Mouse (Mus musculus): ENCODE data around the gene Mefv.
"Not testable (repeated sequence)": the region's sequence is repeated elsewhere in the genome, so short reads cannot be mapped to it uniquely, and the experiment has no call there.

Mefv gene

DNA sequence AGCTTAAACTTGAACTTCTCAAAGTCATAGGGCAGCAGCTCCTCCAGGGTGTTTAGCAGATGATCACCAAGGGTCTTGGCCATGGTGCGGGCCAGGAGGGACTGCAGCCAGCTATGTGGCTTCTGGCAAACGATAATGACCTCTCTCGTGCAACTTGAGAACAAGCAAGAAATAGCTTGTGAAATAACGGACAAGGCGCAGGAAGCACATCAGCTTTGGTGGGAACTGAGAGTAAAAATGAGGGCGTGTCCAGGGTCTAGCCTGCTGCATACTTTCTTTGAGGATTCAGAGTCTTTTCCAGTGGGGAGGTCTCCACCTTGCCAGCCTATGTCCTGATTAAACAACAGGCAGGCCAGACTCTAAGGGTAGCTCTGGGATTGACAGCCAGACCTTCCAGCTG, at the start of gene Mefv:
Mefv (minus strand) TSS at position 118 of the 400 bp plus-strand sequence.
- DNase-seq (ENCODE audit: extremely low spot score, low spot score) = no peak

DNA sequence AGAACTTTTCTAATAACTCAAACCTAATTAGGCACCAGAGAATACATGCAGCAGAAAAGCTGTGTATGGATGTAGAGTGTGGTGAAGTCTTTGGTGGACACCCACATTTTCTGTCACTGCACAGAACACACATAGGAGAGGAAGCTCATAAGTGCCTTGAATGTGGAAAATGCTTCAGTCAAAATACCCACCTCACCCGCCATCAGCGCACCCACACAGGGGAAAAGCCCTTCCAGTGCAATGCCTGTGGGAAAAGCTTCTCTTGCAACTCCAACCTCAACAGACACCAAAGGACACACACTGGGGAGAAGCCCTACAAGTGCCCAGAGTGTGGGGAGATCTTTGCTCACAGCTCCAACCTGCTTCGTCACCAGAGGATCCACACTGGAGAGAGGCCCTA, 31.1 kb upstream of the Mefv start:
- DNase-seq (ENCODE audit: extremely low spot score, low spot score) = no peak

DNA sequence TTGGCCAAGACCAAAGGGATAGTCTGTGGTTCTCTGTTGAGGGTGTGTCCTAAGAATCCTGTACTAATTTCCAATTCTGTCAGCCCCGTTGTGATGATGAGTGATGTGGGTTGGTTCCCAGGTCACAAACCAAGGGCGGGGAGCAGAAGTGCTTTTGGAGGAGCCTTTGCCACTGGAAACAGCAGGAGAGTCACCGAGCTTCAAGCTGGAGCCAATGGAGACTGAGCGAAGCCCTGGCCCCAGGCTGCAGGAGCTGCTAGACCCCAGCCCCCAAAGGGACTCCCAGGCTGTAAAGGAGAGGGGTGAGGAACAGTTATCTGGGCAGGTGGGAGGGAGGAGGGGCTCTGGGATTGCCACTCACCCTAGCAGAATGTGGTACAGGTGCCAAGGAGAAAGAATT, 27.8 kb upstream of the Mefv start:
- no peak for DNase-seq (ENCODE audit: extremely low spot score, low spot score)

DNA sequence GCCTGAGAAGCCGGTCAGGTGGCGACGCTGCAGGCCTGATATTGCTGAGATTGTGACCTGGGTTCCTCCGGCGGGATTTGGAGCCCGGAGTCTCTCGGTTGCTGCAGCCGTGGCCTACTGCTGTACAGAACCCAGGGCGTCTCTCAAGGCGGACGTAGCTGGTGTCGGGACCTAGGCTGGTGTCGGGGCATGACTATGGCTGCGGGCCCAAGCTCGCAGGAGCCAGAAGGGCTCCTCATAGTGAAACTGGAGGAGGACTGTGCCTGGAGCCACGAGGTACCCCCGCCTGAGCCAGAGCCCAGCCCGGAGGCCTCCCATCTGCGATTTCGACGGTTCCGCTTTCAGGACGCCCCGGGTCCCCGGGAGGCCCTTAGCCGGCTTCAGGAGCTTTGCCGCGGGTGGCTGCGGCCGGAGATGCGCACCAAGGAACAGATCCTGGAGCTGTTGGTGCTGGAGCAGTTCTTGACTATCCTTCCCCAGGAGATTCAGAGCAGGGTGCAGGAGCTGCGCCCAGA, 26.3 kb upstream of the Mefv start:
- DNase-seq (ENCODE audit: extremely low spot score, low spot score) = no peak

DNA sequence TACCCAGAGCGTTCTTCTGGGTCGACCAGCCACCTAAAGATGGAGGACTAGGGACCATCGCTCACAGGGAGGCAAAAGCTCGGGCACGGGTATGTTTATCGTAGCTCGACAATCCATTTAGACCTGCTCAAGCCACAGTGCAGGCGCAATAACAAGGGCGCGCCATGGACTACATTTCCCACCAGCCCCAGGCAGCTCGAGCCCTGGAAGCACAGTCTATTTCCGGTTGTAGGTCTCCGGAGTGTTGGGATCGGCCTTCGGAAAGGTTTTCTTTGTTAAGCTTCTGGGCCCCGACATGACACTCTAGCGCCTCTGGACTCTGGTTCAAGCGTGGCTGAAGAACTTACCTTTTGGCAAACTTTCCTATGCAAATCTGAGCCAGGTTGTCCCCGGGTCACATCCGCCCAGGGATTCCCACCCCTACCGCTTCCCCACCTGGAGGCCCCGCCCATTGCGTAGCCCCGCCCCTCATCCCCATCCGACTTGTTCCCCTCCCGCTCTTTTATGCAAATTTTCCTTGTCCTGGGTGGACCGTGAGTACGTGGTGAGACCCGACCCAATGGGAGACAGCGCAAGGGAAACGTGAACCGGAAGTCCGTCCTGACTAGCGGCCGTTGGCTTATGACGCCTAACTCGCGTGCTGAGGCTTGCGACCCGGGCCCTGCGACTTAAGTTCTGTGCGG, 25.7 kb upstream of the Mefv start, which contains the start of gene Zfp263:
Zfp263 (plus strand) TSS at position 591 of the 683 bp plus-strand sequence.
- peak; percentile 96 for DNase-seq (ENCODE audit: extremely low spot score, low spot score)

DNA sequence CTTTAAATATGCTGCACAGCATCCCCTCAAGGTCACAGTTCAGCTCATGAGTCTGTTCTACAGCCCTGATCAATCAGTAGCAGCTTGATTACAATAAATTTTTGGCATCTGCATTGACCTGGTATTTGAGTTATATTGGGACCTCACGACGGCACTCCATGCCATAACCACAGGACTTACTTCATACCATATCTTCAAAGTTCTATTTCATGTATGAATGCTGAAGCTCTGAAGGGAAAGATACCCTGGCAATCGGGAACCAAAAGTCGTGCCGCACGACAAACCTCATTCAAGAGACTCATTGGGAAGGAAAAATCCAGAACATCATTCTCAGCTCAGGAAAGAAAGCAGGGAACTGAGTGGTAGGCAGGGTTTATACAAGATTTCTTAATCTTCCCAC, 24.6 kb upstream of the Mefv start:
- DNase-seq (ENCODE audit: extremely low spot score, low spot score) = no peak

DNA sequence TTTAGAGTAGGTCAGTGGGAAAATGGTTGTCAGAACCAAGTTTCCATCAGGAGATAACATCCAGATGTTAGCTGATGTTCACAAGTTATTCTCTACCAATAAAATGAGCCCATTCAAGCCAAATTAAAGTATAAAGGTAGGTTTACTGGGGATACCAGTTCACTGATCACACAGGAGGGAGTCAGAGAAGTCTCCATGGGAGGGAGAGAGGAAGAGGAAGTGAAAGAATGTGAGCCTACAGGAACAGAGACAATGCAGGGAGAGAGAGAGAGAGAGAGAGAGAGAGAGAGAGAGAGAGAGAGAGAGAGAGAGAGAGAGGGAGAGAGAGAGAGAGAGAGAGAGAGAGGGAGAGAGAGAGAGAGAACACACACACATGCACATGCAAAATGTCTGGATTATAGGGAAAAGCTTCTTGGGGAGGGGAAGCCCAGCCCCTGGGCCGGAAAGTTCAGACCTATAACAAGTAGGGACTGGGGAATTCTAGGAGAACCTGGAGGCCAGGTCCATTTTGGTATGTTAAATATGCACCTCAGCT, 15.4 kb upstream of the Mefv start:
- DNase-seq (ENCODE audit: extremely low spot score, low spot score) = no peak

DNA sequence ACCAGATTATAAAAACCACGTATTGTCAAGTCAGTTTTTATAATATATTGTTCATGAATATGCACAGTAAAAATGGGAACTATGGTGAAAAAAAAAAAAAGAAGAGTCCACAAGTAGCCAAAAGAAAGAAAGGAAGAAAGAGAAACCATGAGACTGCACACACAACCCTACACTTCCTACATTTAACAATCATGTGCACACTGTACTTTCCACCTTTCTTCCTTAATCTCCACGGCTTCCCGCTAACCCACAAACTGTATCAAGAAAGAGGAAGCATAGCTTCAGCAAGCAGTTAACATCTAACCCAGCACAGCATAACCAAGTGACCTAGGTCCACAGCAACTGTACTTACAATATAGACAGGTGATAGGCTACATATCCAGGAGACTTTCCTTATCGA, 14.7 kb upstream of the Mefv start:
- DNase-seq (ENCODE audit: extremely low spot score, low spot score) = no peak

DNA sequence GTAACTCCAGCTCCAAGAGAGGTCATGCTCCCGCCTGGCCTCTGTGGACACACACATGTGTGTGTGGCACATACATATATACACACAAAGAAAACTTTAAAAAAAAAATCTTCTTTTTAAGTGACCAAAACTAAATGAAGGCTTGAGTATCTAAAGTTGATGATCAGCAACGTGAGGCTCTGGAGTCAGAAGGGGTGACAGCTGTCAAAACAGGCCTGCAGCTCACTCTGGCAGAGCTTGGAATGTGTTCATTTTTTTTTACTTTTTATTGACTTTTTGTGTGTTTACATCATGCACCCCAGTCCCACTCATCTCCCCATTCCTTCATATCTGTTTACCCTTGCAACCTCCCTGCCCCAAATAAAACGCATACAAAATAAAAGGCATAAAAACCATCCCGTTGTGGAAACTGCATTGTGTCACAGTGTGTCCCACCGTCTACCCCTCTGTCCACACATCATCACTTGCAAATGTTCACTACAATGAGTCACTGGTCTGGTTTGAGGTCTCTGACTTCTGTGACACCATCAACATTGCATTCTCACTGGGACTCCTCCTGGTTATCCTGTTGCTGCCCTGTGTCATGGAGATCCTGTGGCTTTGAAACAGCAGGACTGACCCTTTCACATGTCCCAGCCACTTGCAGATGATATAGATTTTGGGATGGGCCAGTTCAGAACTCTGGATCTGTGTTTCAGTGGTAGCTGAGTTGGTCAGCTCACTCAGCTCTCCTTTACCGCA, 10.3 kb upstream of the Mefv start:
- DNase-seq (ENCODE audit: extremely low spot score, low spot score) = no peak

DNA sequence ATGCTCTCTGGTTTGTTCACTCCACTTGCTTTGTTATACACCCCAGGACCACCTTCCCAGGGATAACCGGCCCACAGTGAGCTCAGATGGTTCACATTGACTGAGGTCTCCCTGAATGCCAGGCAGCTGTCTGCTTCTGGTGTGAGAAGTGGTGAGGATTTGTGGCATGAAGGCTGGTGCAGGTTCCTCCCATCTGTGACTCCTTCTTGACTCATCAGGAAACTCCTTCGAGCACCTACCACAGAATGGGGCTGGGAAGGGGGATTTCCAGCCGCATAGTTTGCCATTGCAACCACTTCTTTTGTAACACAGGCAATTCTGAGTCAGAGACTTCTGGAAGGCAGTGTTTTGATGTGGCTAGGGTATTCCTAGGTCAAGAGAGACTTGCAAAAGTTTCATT, 5.3 kb upstream of the Mefv start:
- no peak for DNase-seq (ENCODE audit: extremely low spot score, low spot score)

DNA sequence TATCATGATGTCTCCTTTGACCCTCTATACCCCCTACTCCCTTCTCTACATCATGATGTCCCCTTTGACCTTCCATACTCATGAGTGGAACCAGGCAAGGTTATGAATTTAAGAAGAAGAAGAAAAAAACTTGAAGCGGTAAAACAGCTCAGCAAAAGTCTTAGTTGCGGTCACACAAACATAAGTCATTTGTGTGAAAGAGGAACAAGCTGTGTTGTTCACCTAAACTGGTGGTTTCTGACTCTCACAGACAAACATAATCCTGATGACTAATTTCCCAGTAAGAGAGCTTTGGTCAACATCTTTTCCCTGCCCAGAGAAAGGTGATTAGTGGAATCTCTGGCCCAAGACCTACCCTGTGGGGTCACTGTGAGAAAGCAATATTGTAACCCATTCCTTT, 3.2 kb downstream of the Mefv start:
- DNase-seq (ENCODE audit: extremely low spot score, low spot score) = no peak

DNA sequence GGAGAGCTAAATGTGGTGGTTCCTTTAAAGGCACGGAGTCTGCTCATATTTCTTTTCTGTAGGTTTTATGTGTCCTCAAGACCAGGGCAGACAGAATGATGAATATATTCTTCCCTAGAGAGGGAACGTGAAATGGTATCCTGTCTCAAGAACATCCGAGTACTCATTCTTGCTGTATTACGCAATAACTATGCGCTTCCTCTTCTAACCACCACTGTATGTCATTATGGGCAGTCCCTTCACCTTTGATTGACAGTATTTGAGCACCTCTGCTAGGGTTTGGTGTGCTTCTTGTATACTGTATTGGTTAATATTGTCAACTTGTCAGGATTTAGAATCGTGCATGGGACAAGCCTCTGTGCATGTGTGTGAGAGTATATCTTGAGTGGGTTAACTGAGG, 11.2 kb downstream of the Mefv start:
- DNase-seq (ENCODE audit: extremely low spot score, low spot score) = no peak

DNA sequence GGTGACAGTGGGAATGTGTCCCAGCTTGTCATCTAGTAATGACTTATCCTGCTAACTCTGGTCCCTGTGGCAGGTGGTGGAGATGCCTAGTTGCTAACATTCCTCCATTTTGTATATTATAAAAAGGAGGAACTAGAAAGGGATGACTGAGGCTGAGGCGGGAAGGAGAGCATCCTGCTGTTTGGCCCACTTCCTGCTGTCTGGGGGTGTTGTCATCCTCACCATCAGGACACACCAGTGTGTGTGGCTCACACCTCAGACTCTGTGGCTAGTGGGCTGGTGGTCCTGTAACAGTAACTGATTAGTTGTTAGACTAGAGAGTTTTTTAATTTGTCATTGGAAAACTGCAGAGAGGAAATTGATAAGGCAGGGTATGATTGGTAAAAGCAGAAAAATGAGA, 17.0 kb downstream of the Mefv start:
- no peak for DNase-seq (ENCODE audit: extremely low spot score, low spot score)

DNA sequence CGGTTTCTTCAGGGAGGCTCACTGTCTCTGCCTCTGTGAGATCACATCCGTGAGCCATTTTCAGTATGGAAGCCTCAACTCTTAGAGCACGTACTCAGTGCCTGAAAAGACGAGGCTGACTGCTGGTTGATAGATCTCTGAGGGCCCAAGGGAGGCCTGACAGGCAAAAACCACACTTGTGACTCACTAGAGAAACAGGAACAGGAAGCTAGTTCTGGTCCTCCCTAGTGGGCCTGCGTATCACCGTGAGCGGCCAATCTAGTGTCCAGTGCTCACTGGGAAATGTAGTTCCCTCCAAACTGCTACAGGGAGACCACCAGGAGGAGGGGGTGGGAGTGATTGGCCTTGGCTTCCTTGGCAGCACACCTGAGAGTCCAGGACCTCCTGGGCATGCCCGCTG, 18.6 kb downstream of the Mefv start:
- no peak for DNase-seq (ENCODE audit: extremely low spot score, low spot score)

DNA sequence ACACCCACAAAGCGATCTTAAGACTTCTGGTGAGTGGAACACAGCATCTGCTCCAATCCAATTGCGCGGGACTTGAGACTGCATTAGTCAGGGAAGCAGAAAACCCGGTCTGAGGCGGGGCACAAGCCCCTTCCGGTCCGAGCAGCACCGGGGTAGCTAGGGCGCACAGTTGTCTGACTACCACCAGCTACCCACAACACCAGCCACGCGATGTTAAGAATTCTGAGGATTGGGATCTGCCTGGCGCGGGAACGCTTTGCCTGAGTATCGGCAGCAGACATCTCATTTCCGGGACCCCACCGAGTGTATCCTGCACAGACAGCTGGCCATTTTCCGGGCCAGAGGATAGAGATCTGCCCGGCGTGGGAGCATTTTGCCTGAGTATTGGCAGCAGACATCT, 28.3 kb downstream of the Mefv start:
- not testable (repeated sequence) for DNase-seq (ENCODE audit: extremely low spot score, low spot score)

All from neural tube, embryonic 10.5 days (tissue).